Mouse (Mus musculus) limb, embryonic 15.5 days (tissue): Measurements from ENCODE around the gene Zmym4. TPM values are rescaled to one million over a fixed set of nuclear protein-coding genes. Genes with fewer than 3 reads are reported as not detected.

Experiments
- ATAC-seq: fragments of 200-750 bp; cut with Nextera tagmentation; 2 replicates; pipeline ENCODE4 v1.8.0; 2017; ENCODE audit warnings: low read depth, moderate TSS enrichment; ENCODE audit not compliant: insufficient number of reproducible peaks, low FRiP score, low TSS enrichment
- H3K27ac ChIP-seq: fragments of 300-500 bp; sonication (generic); 2 replicates; pipeline ENCODE4 v1.5.1; 2015; ENCODE audit warnings: moderate library complexity, mild to moderate bottlenecking, inconsistent platforms
- H3K27me3 ChIP-seq: fragments of 300-500 bp; sonication (generic); 2 replicates; pipeline ENCODE4 v1.6.1; 2015; ENCODE audit warnings: inconsistent platforms
- H3K36me3 ChIP-seq: fragments of 300-500 bp; sonication (generic); 2 replicates; pipeline ENCODE4 v1.6.1; 2015; ENCODE audit warnings: inconsistent platforms
- H3K4me1 ChIP-seq: fragments of 300-500 bp; sonication (generic); 2 replicates; pipeline ENCODE4 v1.6.1; 2015; ENCODE audit warnings: inconsistent platforms
- H3K4me2 ChIP-seq: fragments of 300-500 bp; sonication (generic); 2 replicates; pipeline ENCODE4 v1.6.1; 2015; ENCODE audit warnings: mild to moderate bottlenecking, inconsistent platforms
- H3K4me3 ChIP-seq: fragments of 300-500 bp; sonication (generic); 2 replicates; pipeline ENCODE4 v1.5.1; 2015; ENCODE audit warnings: mild to moderate bottlenecking, inconsistent platforms
- H3K9ac ChIP-seq: fragments of 300-500 bp; sonication (generic); 2 replicates; pipeline ENCODE4 v1.6.1; 2015; ENCODE audit warnings: inconsistent platforms
- H3K9me3 ChIP-seq: fragments of 300-500 bp; sonication (generic); 2 replicates; pipeline ENCODE4 v1.6.1; 2016; ENCODE audit warnings: inconsistent platforms
- WGBS: fragments of 180-500 bp; shearing (Covaris S2); methylation state at CpG from one replicate; pipeline ENCODE4 v1.1.7; 2015; 5-methylcytosine and 5-hydroxymethylcytosine counted together
- polyA plus RNA-seq: library from polyadenylated mRNA; unstranded; fragments of >200 nt; fragmentation: Nextera tagmentation; extraction: Ambion mirVana; gene quantifications from 2 replicates; pipeline ENCODE4 v1.2.1, GENCODE M21; 2015

Gene Zmym4
- polyA plus RNA-seq, 1 experiment from 2014 or later, result 17.2 TPM

GRCm38 (mm10) chr4:126846971-126847370 lies 121.0 kb downstream of the Zmym4 start:
- no peak overlapping the region for H3K4me3 ChIP-seq
- H3K4me1 ChIP-seq, result peaks cover 3% of the 10 kb centered on the region; the same call in 1 of the 2 replicates
- H3K27me3 ChIP-seq, result no peaks in the 10 kb centered on the region
- ATAC-seq, result no peak
- no peak overlapping the region for H3K27ac ChIP-seq
- WGBS, result 48% methylated on average over 7 of the region's 7 CpGs
- H3K9ac ChIP-seq, result no peak overlapping the region
- H3K36me3 ChIP-seq, result peaks cover 61% of the 10 kb centered on the region
- no peak overlapping the region for H3K4me2 ChIP-seq
- no peaks in the 10 kb centered on the region for H3K9me3 ChIP-seq

DNA sequence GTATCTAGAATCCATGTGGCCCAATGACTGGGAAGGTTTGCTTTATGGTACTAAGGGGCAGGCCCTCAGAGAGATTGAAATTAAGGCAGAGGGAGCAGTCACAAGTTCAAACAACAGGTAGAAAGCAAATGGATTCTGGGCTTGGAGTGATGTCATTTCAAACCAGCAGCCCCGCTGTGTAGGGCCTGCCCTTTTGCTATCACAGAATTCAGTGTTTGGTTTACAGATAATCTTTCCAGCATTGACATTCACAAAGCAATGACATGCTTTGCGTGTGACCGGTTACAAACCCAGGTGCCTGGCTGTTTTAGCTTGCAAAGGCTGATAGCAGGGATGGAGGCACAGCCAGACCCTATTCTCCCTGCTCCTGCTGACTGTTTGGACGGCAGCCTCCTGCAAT lies 122.3 kb downstream of the Zmym4 start:
- Histone ChIP-seq H3K4me1 (peaks cover 2% of the 10 kb centered on the region; the same call in 1 of the 2 replicates), H3K4me2 (no peak overlapping the region), H3K4me3 (no peak overlapping the region), H3K36me3 (peaks cover 66% of the 10 kb centered on the region), H3K27ac (no peak overlapping the region), H3K9ac (no peak overlapping the region), H3K9me3 (no peaks in the 10 kb centered on the region), H3K27me3 (no peaks in the 10 kb centered on the region)
- WGBS, result 74% methylated on average over 4 of the region's 4 CpGs
- no peak for ATAC-seq

DNA sequence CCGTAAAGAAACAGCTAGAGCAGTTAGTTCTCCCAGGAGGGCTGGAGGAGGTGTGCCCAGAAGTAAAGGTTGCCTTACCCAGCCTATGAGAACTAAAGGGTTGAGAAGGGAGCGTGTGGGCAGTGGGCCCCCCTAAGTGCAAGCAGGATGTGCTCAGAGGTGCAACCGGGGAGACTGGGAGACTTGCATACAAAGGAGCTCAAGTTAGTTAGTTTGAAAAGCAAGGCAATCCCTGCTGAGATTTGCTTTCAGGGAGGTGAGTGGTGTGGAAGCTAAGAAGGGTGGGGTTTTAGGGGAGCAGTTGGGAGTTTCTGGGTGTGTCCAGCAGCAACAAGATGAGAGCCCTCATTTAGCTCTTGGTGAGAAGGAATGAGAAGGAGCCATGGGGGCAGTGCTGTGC lies 125.0 kb downstream of the Zmym4 start:
- Histone ChIP-seq H3K4me2 (no peak overlapping the region), H3K27me3 (no peaks in the 10 kb centered on the region), H3K4me1 (0 out of 2 replicates have a peak, but pooled peaks cover 2% of the 10 kb centered on the region), H3K27ac (no peak overlapping the region), H3K9me3 (no peaks in the 10 kb centered on the region), H3K9ac (no peak overlapping the region), H3K36me3 (peaks cover 66% of the 10 kb centered on the region), H3K4me3 (no peak overlapping the region)
- ATAC-seq, result no peak
- WGBS, result 52% methylated on average over 3 of the region's 3 CpGs

GRCm38 (mm10) chr4:126840996-126841560 lies 126.9 kb downstream of the Zmym4 start:
- Histone ChIP-seq H3K27me3 (no peaks in the 10 kb centered on the region), H3K9ac (no peak overlapping the region), H3K27ac (no peak overlapping the region), H3K9me3 (no peaks in the 10 kb centered on the region), H3K4me3 (no peak overlapping the region), H3K4me2 (no peak overlapping the region), H3K4me1 (0 out of 2 replicates have a peak, but pooled peaks cover 2% of the 10 kb centered on the region), H3K36me3 (peaks cover 64% of the 10 kb centered on the region)
- WGBS, result 87% methylated on average over 15 of the region's 15 CpGs
- no peak for ATAC-seq

- Histone ChIP-seq H3K4me2 (no peak overlapping the region), H3K9ac (no peak overlapping the region), H3K27me3 (no peaks in the 10 kb centered on the region), H3K36me3 (peaks cover 74% of the 10 kb centered on the region), H3K27ac (no peak overlapping the region), H3K4me1 (0 out of 2 replicates have a peak, but pooled peaks cover 2% of the 10 kb centered on the region), H3K4me3 (no peak overlapping the region), H3K9me3 (no peaks in the 10 kb centered on the region)
- no peak for ATAC-seq
- WGBS, result 18% methylated on average over 7 of the region's 7 CpGs
These were observed 128.1 kb downstream of the Zmym4 start for GRCm38 (mm10) chr4:126839873-126840272.

- no peak for ATAC-seq
These were observed 129.1 kb downstream of the Zmym4 start for GRCm38 (mm10) chr4:126838799-126839198.

DNA sequence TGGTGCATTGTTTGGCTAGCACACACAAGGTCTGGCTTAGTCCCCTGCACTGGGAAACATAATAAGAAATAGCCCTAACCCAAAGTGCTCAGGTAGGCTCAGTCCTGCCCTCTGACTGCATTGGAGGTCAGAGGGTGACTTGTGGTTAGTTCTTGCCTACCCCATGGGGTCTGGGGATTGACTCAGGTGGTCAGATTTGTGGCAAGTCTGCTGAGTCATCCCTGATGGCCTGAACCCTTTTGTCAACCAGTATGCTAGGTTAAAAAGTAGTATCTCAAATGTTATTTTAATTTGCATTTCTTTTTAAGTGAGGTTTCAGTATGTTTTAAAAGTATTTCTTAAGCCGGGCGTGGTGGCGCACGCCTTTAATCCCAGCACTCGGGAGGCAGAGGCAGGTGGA lies 136.8 kb downstream of the Zmym4 start:
- 97% methylated on average over 5 of the region's 5 CpGs for WGBS
- no peaks in the 10 kb centered on the region for H3K27me3 ChIP-seq
- H3K27ac ChIP-seq, result no peak overlapping the region
- peaks cover 46% of the 10 kb centered on the region for H3K36me3 ChIP-seq
- ATAC-seq, result no peak
- no peak overlapping the region for H3K4me2 ChIP-seq
- H3K9me3 ChIP-seq, result no peaks in the 10 kb centered on the region
- no peak overlapping the region for H3K4me3 ChIP-seq
- no peaks in the 10 kb centered on the region for H3K4me1 ChIP-seq
- no peak overlapping the region for H3K9ac ChIP-seq

More at GRCm38 (mm10) chr4:126838799-126839198, 129.1 kb downstream of the Zmym4 start:
- H3K36me3 ChIP-seq, result peaks cover 77% of the 10 kb centered on the region
- H3K4me3 ChIP-seq, result no peak overlapping the region
- WGBS, result 85% methylated on average over 7 of the region's 7 CpGs
- H3K9ac ChIP-seq, result no peak overlapping the region
- no peaks in the 10 kb centered on the region for H3K27me3 ChIP-seq
- no peak overlapping the region for H3K27ac ChIP-seq
- no peak overlapping the region for H3K4me2 ChIP-seq
- H3K4me1 ChIP-seq, result 0 out of 2 replicates have a peak, but pooled peaks cover 2% of the 10 kb centered on the region
- H3K9me3 ChIP-seq, result no peaks in the 10 kb centered on the region

- no peak overlapping the region for H3K4me3 ChIP-seq
- no peaks in the 10 kb centered on the region for H3K9me3 ChIP-seq
- no peak overlapping the region for H3K4me2 ChIP-seq
- no peak overlapping the region for H3K9ac ChIP-seq
- 87% methylated on average over 5 of the region's 5 CpGs for WGBS
- no peak overlapping the region for H3K27ac ChIP-seq
- peaks cover 19% of the 10 kb centered on the region for H3K36me3 ChIP-seq
- H3K4me1 ChIP-seq, result no peaks in the 10 kb centered on the region
- H3K27me3 ChIP-seq, result no peaks in the 10 kb centered on the region
- ATAC-seq, result no peak
These were observed 144.0 kb downstream of the Zmym4 start for GRCm38 (mm10) chr4:126823917-126824316.

GRCm38 (mm10) chr4:126822891-126823882 lies 144.7 kb downstream of the Zmym4 start:
- H3K36me3 ChIP-seq, result peaks cover 16% of the 10 kb centered on the region
- H3K27ac ChIP-seq, result no peak overlapping the region
- 70% methylated on average over 9 of the region's 9 CpGs for WGBS
- no peaks in the 10 kb centered on the region for H3K27me3 ChIP-seq
- H3K4me2 ChIP-seq, result no peak overlapping the region
- H3K4me1 ChIP-seq, result no peaks in the 10 kb centered on the region
- no peak overlapping the region for H3K4me3 ChIP-seq
- H3K9ac ChIP-seq, result no peak overlapping the region
- ATAC-seq, result no peak
- H3K9me3 ChIP-seq, result no peaks in the 10 kb centered on the region

- no peak overlapping the region for H3K9ac ChIP-seq
These were observed 153.1 kb downstream of the Zmym4 start for GRCm38 (mm10) chr4:126814854-126815253.

GRCm38 (mm10) chr4:126813212-126813611 lies 154.7 kb downstream of the Zmym4 start:
- H3K9ac ChIP-seq, result no peak overlapping the region
- peaks cover 35% of the 10 kb centered on the region for H3K36me3 ChIP-seq
- ATAC-seq, result no peak
- H3K9me3 ChIP-seq, result no peaks in the 10 kb centered on the region
- 0 out of 2 replicates have a peak, but pooled peaks cover 2% of the 10 kb centered on the region for H3K4me1 ChIP-seq
- H3K4me3 ChIP-seq, result no peak overlapping the region
- WGBS, result 69% methylated on average over 5 of the region's 5 CpGs
- no peak overlapping the region for H3K4me2 ChIP-seq
- no peak overlapping the region for H3K27ac ChIP-seq
- H3K27me3 ChIP-seq, result no peaks in the 10 kb centered on the region

More at GRCm38 (mm10) chr4:126814854-126815253, 153.1 kb downstream of the Zmym4 start:
- Histone ChIP-seq H3K4me2 (no peak overlapping the region), H3K4me3 (no peak overlapping the region), H3K4me1 (0 out of 2 replicates have a peak, but pooled peaks cover 2% of the 10 kb centered on the region), H3K9me3 (no peaks in the 10 kb centered on the region), H3K27ac (no peak overlapping the region), H3K27me3 (no peaks in the 10 kb centered on the region), H3K36me3 (peaks cover 37% of the 10 kb centered on the region)
- ATAC-seq, result no peak
- 72% methylated on average over 5 of the region's 5 CpGs for WGBS
